Mouse (Mus musculus): Measurements from ENCODE around the gene Rbm11. TPM values are rescaled to one million over a fixed set of nuclear protein-coding genes. Genes with fewer than 3 reads are reported as not detected.

The Rbm11 gene
- polyA plus RNA-seq (2011; ENCODE audit: insufficient read length, low read depth, missing spikeins): 0.32 TPM in 1 of 2 replicates, not detected in the other

DNA sequence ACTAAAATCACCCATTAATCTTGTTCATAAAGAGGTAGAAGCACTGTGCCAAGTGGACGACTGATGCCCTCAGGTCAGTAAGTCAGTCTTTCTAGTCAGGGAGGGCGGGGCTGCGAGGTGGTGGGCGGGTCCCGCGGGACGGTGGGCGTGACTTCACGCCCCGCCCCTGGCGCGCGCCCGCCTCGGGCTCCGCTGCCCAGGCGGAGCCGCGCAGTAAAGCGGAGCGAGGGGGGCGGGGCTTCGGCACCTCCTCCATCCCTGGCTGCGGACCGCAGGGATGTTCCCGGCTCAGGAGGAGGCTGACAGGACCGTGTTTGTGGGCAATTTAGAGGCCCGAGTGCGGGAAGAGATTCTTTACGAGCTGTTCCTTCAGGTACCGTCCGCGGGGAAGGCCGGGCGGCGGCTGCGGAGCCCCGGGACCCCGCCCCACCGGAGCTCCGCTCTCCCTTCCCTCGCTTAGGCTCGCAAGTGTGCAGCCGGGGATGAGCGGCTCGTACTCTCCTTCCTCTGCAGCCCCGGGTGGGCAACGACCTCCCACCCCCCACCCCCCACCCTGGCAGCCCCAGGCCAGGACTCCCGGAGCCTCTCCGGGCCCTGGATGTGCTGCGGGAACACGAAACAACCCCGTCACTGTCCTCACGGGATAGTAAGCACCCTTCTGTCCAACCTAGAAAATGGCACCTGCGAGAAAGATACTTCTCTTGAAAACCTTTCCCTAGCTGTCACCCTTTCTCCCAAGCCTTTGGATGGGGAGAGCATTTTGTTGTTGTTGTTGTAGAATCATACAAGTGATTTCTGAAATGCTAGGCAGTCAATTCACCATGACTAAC lies at the start of gene Rbm11:
Gene Rbm11 (plus strand): TSS at position 174 of the 830 bp plus-strand sequence.
- Histone ChIP-seq H3K27ac (ENCODE audit: insufficient read depth, low read length) (no peak within 1 kb of the TSS), H3K4me1 (ENCODE audit: control insufficient read depth, insufficient read depth, low read length) (no peaks in the 10 kb centered on the region), H3K4me3 (ENCODE audit: insufficient read depth, low read length) (peak within 1 kb of the TSS; percentile 82)
- TF ChIP-seq CTCF (IDR thresholded peaks at IDR 0.05; ENCODE audit: borderline replicate concordance, insufficient read depth, low read length) (no peak), POLR2A (IDR thresholded peaks at IDR 0.05; ENCODE audit: low read depth, low read length) (no peak)

GRCm38 (mm10) chr16:75545310-75545709 lies 47.3 kb upstream of the Rbm11 start:
- Histone ChIP-seq H3K4me1 (ENCODE audit: control insufficient read depth, insufficient read depth, low read length) (no peaks in the 10 kb centered on the region), H3K4me3 (ENCODE audit: insufficient read depth, low read length) (no peak overlapping the region), H3K27ac (ENCODE audit: insufficient read depth, low read length) (no peak overlapping the region)
- TF ChIP-seq CTCF (IDR thresholded peaks at IDR 0.05; ENCODE audit: borderline replicate concordance, insufficient read depth, low read length) (no peak), POLR2A (IDR thresholded peaks at IDR 0.05; ENCODE audit: low read depth, low read length) (no peak)

- Histone ChIP-seq H3K4me1 (ENCODE audit: control insufficient read depth, insufficient read depth, low read length) (no peaks in the 10 kb centered on the region), H3K4me3 (ENCODE audit: insufficient read depth, low read length) (no peak overlapping the region), H3K27ac (ENCODE audit: insufficient read depth, low read length) (no peak overlapping the region)
- no peak for TF ChIP-seq POLR2A (IDR thresholded peaks at IDR 0.05; ENCODE audit: low read depth, low read length)
- TF ChIP-seq CTCF (IDR thresholded peaks at IDR 0.05; ENCODE audit: borderline replicate concordance, insufficient read depth, low read length): no peak
Measured at GRCm38 (mm10) chr16:75562910-75563309, 29.7 kb upstream of the Rbm11 start.

DNA sequence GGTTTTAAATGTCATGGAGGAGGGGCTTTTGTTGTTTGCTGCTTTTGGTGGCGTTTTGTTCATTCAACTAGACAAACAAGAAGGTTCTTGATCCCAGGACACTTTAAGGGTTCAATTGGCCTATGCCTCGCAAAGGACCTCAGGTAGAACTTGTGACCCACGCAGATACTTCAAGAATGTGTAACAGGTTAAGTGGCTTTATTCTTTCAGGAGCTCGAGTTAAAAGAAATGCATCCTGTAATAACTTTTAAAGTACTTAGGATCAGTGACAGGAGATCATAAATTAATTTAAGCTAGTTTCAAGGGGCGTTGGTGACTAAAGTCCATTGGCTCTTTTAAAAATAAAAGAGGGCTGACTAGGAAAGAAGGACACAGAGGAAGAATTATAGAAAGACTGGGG lies 10.4 kb upstream of the Rbm11 start:
- H3K4me3 ChIP-seq (ENCODE audit: insufficient read depth, low read length): no peak overlapping the region
- H3K4me1 ChIP-seq (ENCODE audit: control insufficient read depth, insufficient read depth, low read length): no peaks in the 10 kb centered on the region; the same call in 1 of the 2 replicates
- H3K27ac ChIP-seq (ENCODE audit: insufficient read depth, low read length): no peak overlapping the region
- TF ChIP-seq POLR2A (IDR thresholded peaks at IDR 0.05; ENCODE audit: low read depth, low read length): no peak
- no peak for TF ChIP-seq CTCF (IDR thresholded peaks at IDR 0.05; ENCODE audit: borderline replicate concordance, insufficient read depth, low read length)

DNA sequence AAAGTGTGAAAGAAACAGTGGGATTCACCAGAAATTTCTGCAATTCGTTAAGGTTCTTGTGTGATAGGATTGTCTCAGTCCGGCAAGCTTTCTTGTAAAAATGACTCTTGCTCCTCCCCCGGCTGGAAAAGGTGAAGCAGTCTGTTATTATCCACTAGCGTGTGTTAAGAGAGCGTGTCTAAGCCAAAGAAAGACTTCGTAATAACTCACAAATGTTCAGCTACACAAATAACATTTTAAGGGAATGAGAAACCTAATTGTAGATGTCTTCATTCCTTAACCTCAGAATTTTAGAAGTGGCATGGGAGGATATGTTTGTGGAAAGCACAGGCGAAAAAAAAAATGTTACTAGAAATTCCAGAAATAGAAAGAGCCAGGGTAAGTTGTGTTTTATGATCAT lies 6.7 kb upstream of the Rbm11 start, which contains the start of gene Lipi:
Gene Lipi (minus strand): TSS at position 101 of the 400 bp plus-strand sequence.
- H3K4me1 ChIP-seq (ENCODE audit: control insufficient read depth, insufficient read depth, low read length): no peaks in the 10 kb centered on the region; the same call in 1 of the 2 replicates
- TF ChIP-seq POLR2A (IDR thresholded peaks at IDR 0.05; ENCODE audit: low read depth, low read length) (no peak), CTCF (IDR thresholded peaks at IDR 0.05; ENCODE audit: borderline replicate concordance, insufficient read depth, low read length) (no peak)
- no peak within 1 kb of the TSS for H3K27ac ChIP-seq (ENCODE audit: insufficient read depth, low read length)
- no peak within 1 kb of the TSS for H3K4me3 ChIP-seq (ENCODE audit: insufficient read depth, low read length)

DNA sequence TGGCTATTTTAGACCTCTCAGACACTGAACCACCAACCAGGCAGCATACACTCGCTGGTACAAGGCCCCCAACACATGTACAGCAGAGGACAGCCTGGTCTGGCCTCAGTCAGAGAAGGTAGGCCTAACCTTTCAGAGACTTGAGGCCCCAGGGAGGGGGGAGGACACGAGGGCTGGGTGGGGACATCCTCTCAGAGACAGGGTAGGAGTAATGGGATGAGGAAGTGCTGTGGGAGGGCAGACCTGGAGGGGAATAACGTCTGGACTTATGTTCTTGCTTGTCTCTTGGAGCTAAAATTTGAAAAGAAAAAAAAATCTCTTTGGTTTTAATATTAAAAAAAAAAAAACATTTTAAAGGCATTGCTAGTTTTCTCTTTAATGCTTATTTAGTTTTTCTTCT lies 6.2 kb upstream of the Rbm11 start:
- Histone ChIP-seq H3K4me3 (ENCODE audit: insufficient read depth, low read length) (no peak overlapping the region), H3K27ac (ENCODE audit: insufficient read depth, low read length) (no peak overlapping the region), H3K4me1 (ENCODE audit: control insufficient read depth, insufficient read depth, low read length) (no peaks in the 10 kb centered on the region; the same call in 1 of the 2 replicates)
- TF ChIP-seq POLR2A (IDR thresholded peaks at IDR 0.05; ENCODE audit: low read depth, low read length) (no peak), CTCF (IDR thresholded peaks at IDR 0.05; ENCODE audit: borderline replicate concordance, insufficient read depth, low read length) (no peak)

GRCm38 (mm10) chr16:75593501-75594183 lies 998 bp downstream of the Rbm11 start:
- H3K27ac ChIP-seq (ENCODE audit: insufficient read depth, low read length): no peak overlapping the region
- TF ChIP-seq CTCF (IDR thresholded peaks at IDR 0.05; ENCODE audit: borderline replicate concordance, insufficient read depth, low read length): no peak
- no peak for TF ChIP-seq POLR2A (IDR thresholded peaks at IDR 0.05; ENCODE audit: low read depth, low read length)
- H3K4me3 ChIP-seq (ENCODE audit: insufficient read depth, low read length): peak overlapping the region; percentile 82
- H3K4me1 ChIP-seq (ENCODE audit: control insufficient read depth, insufficient read depth, low read length): no peaks in the 10 kb centered on the region

GRCm38 (mm10) chr16:75606415-75606814 lies 13.8 kb downstream of the Rbm11 start:
- H3K27ac ChIP-seq (ENCODE audit: insufficient read depth, low read length): no peak overlapping the region
- TF ChIP-seq CTCF (IDR thresholded peaks at IDR 0.05; ENCODE audit: borderline replicate concordance, insufficient read depth, low read length): no peak
- TF ChIP-seq POLR2A (IDR thresholded peaks at IDR 0.05; ENCODE audit: low read depth, low read length): no peak
- no peak overlapping the region for H3K4me3 ChIP-seq (ENCODE audit: insufficient read depth, low read length)
- no peaks in the 10 kb centered on the region for H3K4me1 ChIP-seq (ENCODE audit: control insufficient read depth, insufficient read depth, low read length)

GRCm38 (mm10) chr16:75612561-75612960 lies 19.9 kb downstream of the Rbm11 start:
- no peaks in the 10 kb centered on the region for H3K4me1 ChIP-seq (ENCODE audit: control insufficient read depth, insufficient read depth, low read length)
- no peak for TF ChIP-seq POLR2A (IDR thresholded peaks at IDR 0.05; ENCODE audit: low read depth, low read length)
- no peak for TF ChIP-seq CTCF (IDR thresholded peaks at IDR 0.05; ENCODE audit: borderline replicate concordance, insufficient read depth, low read length)
- H3K27ac ChIP-seq (ENCODE audit: insufficient read depth, low read length): no peak overlapping the region
- no peak overlapping the region for H3K4me3 ChIP-seq (ENCODE audit: insufficient read depth, low read length)
